Mouse (Mus musculus): Measurements from ENCODE around the gene Zwint. TPM values are rescaled to one million over a fixed set of nuclear protein-coding genes. Genes with fewer than 3 reads are reported as not detected.

Gene Zwint
- polyA plus RNA-seq (2016; fragmentation: Nextera tagmentation; extraction: Ambion mirVana) = 418 and 421 TPM in 2 replicates

- Histone ChIP-seq H3K27ac (peak within 1 kb of the TSS; percentile 88), H3K36me3 (peaks cover 31% of the 10 kb centered on the region), H3K4me3 (peak within 1 kb of the TSS; percentile 74), H3K4me2 (replicated peaks) (peak within 1 kb of the TSS; percentile 72), H3K27me3 (no peaks in the 10 kb centered on the region), H3K9me3 (replicated peaks) (no peaks in the 10 kb centered on the region), H3K4me1 (peaks cover 20% of the 10 kb centered on the region), H3K9ac (peak within 1 kb of the TSS; percentile 67)
- WGBS = 2% methylated on average over 36 of the region's 36 CpGs
- ATAC-seq (ENCODE audit: low FRiP score) = peak; percentile 99
These were observed at the start of gene Zwint for GRCm38 (mm10) chr10:72654270-72655016. TSS of gene Zwint (plus strand) at chr10:72654845.

GRCm38 (mm10) chr10:72613125-72613915 is 41.3 kb upstream of the Zwint start:
- H3K27me3 ChIP-seq = no peaks in the 10 kb centered on the region
- no peaks in the 10 kb centered on the region for H3K36me3 ChIP-seq
- no peaks in the 10 kb centered on the region for H3K4me1 ChIP-seq
- ATAC-seq (ENCODE audit: low FRiP score) = no peak
- no peak overlapping the region for H3K27ac ChIP-seq
- H3K9ac ChIP-seq = no peak overlapping the region
- 90% methylated on average over 5 of the region's 5 CpGs for WGBS
- no peaks in the 10 kb centered on the region for H3K9me3 ChIP-seq (replicated peaks)
- H3K4me2 ChIP-seq (replicated peaks) = no peak overlapping the region
- no peak overlapping the region for H3K4me3 ChIP-seq

- H3K27ac ChIP-seq = no peak overlapping the region
- ATAC-seq (ENCODE audit: low FRiP score) = no peak
- H3K4me3 ChIP-seq = no peak overlapping the region
- WGBS = 85% methylated on average over 2 of the region's 2 CpGs
- no peaks in the 10 kb centered on the region for H3K27me3 ChIP-seq
- no peaks in the 10 kb centered on the region for H3K36me3 ChIP-seq
- H3K9ac ChIP-seq = no peak overlapping the region
- H3K9me3 ChIP-seq (replicated peaks) = no peaks in the 10 kb centered on the region
- H3K4me1 ChIP-seq = no peaks in the 10 kb centered on the region
- no peak overlapping the region for H3K4me2 ChIP-seq (replicated peaks)
These were observed 38.5 kb upstream of the Zwint start for GRCm38 (mm10) chr10:72616153-72616552.

- Histone ChIP-seq H3K9me3 (replicated peaks) (no peaks in the 10 kb centered on the region), H3K27me3 (no peaks in the 10 kb centered on the region), H3K36me3 (no peaks in the 10 kb centered on the region), H3K4me1 (no peaks in the 10 kb centered on the region), H3K9ac (no peak overlapping the region), H3K4me3 (no peak overlapping the region), H3K27ac (no peak overlapping the region), H3K4me2 (replicated peaks) (no peak overlapping the region)
- no peak for ATAC-seq (ENCODE audit: low FRiP score)
- WGBS = 63% methylated on average over 2 of the region's 2 CpGs
These were observed 34.1 kb upstream of the Zwint start for GRCm38 (mm10) chr10:72620527-72620926.

- no peak overlapping the region for H3K27ac ChIP-seq
- H3K4me1 ChIP-seq = no peaks in the 10 kb centered on the region
- H3K4me3 ChIP-seq = no peak overlapping the region
- no peaks in the 10 kb centered on the region for H3K27me3 ChIP-seq
- WGBS = 52% methylated on average over 8 of the region's 8 CpGs
- H3K9me3 ChIP-seq (replicated peaks) = no peaks in the 10 kb centered on the region
- 0 out of 2 replicates have a peak, but pooled peaks have one; percentile 40 for ATAC-seq (ENCODE audit: low FRiP score)
- no peak overlapping the region for H3K9ac ChIP-seq
- H3K36me3 ChIP-seq = no peaks in the 10 kb centered on the region
- H3K4me2 ChIP-seq (replicated peaks) = no peak overlapping the region
These were observed 31.1 kb upstream of the Zwint start for GRCm38 (mm10) chr10:72623561-72623960.

GRCm38 (mm10) chr10:72634125-72634524 is 20.5 kb upstream of the Zwint start:
- no peaks in the 10 kb centered on the region for H3K36me3 ChIP-seq
- no peak overlapping the region for H3K4me2 ChIP-seq (replicated peaks)
- H3K4me3 ChIP-seq = no peak overlapping the region
- no peak for ATAC-seq (ENCODE audit: low FRiP score)
- H3K9me3 ChIP-seq (replicated peaks) = no peaks in the 10 kb centered on the region
- no peak overlapping the region for H3K27ac ChIP-seq
- WGBS = 75% methylated on average over 5 of the region's 5 CpGs
- no peaks in the 10 kb centered on the region for H3K27me3 ChIP-seq
- no peak overlapping the region for H3K9ac ChIP-seq
- H3K4me1 ChIP-seq = no peaks in the 10 kb centered on the region

- no peak for ATAC-seq (ENCODE audit: low FRiP score)
- WGBS = 45% methylated on average over 6 of the region's 6 CpGs
- H3K36me3 ChIP-seq = no peaks in the 10 kb centered on the region
- no peak overlapping the region for H3K9ac ChIP-seq
- H3K27ac ChIP-seq = no peak overlapping the region
- no peaks in the 10 kb centered on the region for H3K27me3 ChIP-seq
- peaks cover 8% of the 10 kb centered on the region for H3K4me1 ChIP-seq
- no peaks in the 10 kb centered on the region for H3K9me3 ChIP-seq (replicated peaks)
- no peak overlapping the region for H3K4me2 ChIP-seq (replicated peaks)
- no peak overlapping the region for H3K4me3 ChIP-seq
These were observed 3.8 kb upstream of the Zwint start for GRCm38 (mm10) chr10:72650867-72651266.

GRCm38 (mm10) chr10:72653797-72654196 is 848 bp upstream of the Zwint start:
- Histone ChIP-seq H3K27ac (peak overlapping the region; percentile 88), H3K4me3 (no peak overlapping the region), H3K4me2 (replicated peaks) (peak overlapping the region; percentile 72), H3K9me3 (replicated peaks) (no peaks in the 10 kb centered on the region), H3K27me3 (no peaks in the 10 kb centered on the region), H3K9ac (0 out of 2 replicates have a peak overlapping the region, but pooled peaks have one; percentile 41), H3K36me3 (peaks cover 25% of the 10 kb centered on the region), H3K4me1 (peaks cover 20% of the 10 kb centered on the region)
- WGBS = 69% methylated on average over 2 of the region's 2 CpGs
- no peak for ATAC-seq (ENCODE audit: low FRiP score)

- Histone ChIP-seq H3K4me1 (peaks cover 20% of the 10 kb centered on the region), H3K36me3 (peaks cover 35% of the 10 kb centered on the region), H3K27ac (peak overlapping the region; percentile 88), H3K4me3 (peak overlapping the region; percentile 74), H3K9ac (peak overlapping the region; percentile 67), H3K9me3 (replicated peaks) (no peaks in the 10 kb centered on the region), H3K27me3 (no peaks in the 10 kb centered on the region), H3K4me2 (replicated peaks) (peak overlapping the region; percentile 72)
- peak; percentile 75 for ATAC-seq (ENCODE audit: low FRiP score)
- WGBS = 2% methylated on average over 15 of the region's 15 CpGs
These were observed 418 bp downstream of the Zwint start for GRCm38 (mm10) chr10:72655017-72655509.

GRCm38 (mm10) chr10:72659198-72659597 is 4.6 kb downstream of the Zwint start:
- no peak for ATAC-seq (ENCODE audit: low FRiP score)
- peaks cover 68% of the 10 kb centered on the region for H3K36me3 ChIP-seq
- H3K9me3 ChIP-seq (replicated peaks) = no peaks in the 10 kb centered on the region
- H3K4me2 ChIP-seq (replicated peaks) = no peak overlapping the region
- no peaks in the 10 kb centered on the region for H3K27me3 ChIP-seq
- peaks cover 18% of the 10 kb centered on the region for H3K4me1 ChIP-seq
- no peak overlapping the region for H3K9ac ChIP-seq
- H3K4me3 ChIP-seq = no peak overlapping the region
- no peak overlapping the region for H3K27ac ChIP-seq
- 91% methylated on average over 5 of the region's 5 CpGs for WGBS

- peaks cover 76% of the 10 kb centered on the region for H3K36me3 ChIP-seq
These were observed 5.7 kb downstream of the Zwint start for GRCm38 (mm10) chr10:72660350-72660749.

GRCm38 (mm10) chr10:72667856-72668255 is 13.2 kb downstream of the Zwint start:
- Histone ChIP-seq H3K4me2 (replicated peaks) (no peak overlapping the region), H3K27me3 (no peaks in the 10 kb centered on the region), H3K9me3 (replicated peaks) (no peaks in the 10 kb centered on the region), H3K27ac (no peak overlapping the region), H3K36me3 (peaks cover 40% of the 10 kb centered on the region), H3K4me1 (no peaks in the 10 kb centered on the region), H3K4me3 (no peak overlapping the region), H3K9ac (no peak overlapping the region)
- no peak for ATAC-seq (ENCODE audit: low FRiP score)
- 94% methylated on average over 5 of the region's 5 CpGs for WGBS

More at GRCm38 (mm10) chr10:72660350-72660749, 5.7 kb downstream of the Zwint start:
- Histone ChIP-seq H3K4me1 (peaks cover 17% of the 10 kb centered on the region), H3K9ac (no peak overlapping the region), H3K4me3 (no peak overlapping the region), H3K27me3 (no peaks in the 10 kb centered on the region), H3K4me2 (replicated peaks) (no peak overlapping the region), H3K9me3 (replicated peaks) (no peaks in the 10 kb centered on the region), H3K27ac (no peak overlapping the region)
- 96% methylated on average over 1 of the region's 1 CpGs for WGBS
- no peak for ATAC-seq (ENCODE audit: low FRiP score)
